Comparison of ENCODE assay signal across 23 mouse cellular contexts in genomic region chr1:177054891-177055290, GRCm38 (mm10).
DNase-seq lines count a peak whose midpoint lies in the region; ATAC-seq and TF ChIP-seq lines count a peak whose summit lies in the region.
"Had no signal": no experiment of that assay in that cellular context is flagged by ENCODE, and none has a peak within 500 bp of the region (broad histone marks: within the 10 kb centered on the region; RNA-seq: fewer than 3 reads in every experiment).

No protein-coding gene starts in this region.

- H3K4me1 ChIP-seq in forebrain, embryonic 15.5 days = peaks cover 18% of the 10 kb centered on the region
- no peaks in the 10 kb centered on the region for H3K4me1 ChIP-seq in forebrain, embryonic 12.5 days
- H3K4me1 ChIP-seq in forebrain, postnatal 0 days (ENCODE audit: insufficient read depth) = peaks cover 2% of the 10 kb centered on the region; the same call in 1 of the 2 replicates
- H3K4me1 ChIP-seq: heart, embryonic 12.5 days; hindbrain, embryonic 10.5 days; hindbrain, embryonic 13.5 days; intestine, embryonic 15.5 days had no signal

- H3K4me3 ChIP-seq in forebrain, embryonic 15.5 days = no peak overlapping the region
- no peak overlapping the region for H3K4me3 ChIP-seq in forebrain, embryonic 12.5 days (replicated peaks)
- H3K4me3 ChIP-seq in forebrain, postnatal 0 days (ENCODE audit: low read depth, low read length) = no peak overlapping the region
- H3K4me3 ChIP-seq: heart, embryonic 12.5 days; heart, embryonic 15.5 days; hindbrain, embryonic 10.5 days; hindbrain, embryonic 13.5 days; intestine, embryonic 15.5 days had no signal

- H3K9ac ChIP-seq in forebrain, embryonic 15.5 days (replicated peaks) = no peak overlapping the region
- no peak overlapping the region for H3K9ac ChIP-seq in forebrain, embryonic 12.5 days
- no peak overlapping the region for H3K9ac ChIP-seq in forebrain, postnatal 0 days
- H3K9ac ChIP-seq: heart, embryonic 12.5 days; heart, embryonic 15.5 days; hindbrain, embryonic 13.5 days; intestine, embryonic 15.5 days had no signal

- DNase-seq in cerebellum, adult 9-10 months = peak; percentile 72
- DNase-seq in cerebellum, adult 11-12 months = no peak
- DNase-seq in brain, adult 2 months (ENCODE audit: low read depth, low spot score) = peak; percentile 82
- peak; percentile 55 for DNase-seq in forebrain, postnatal 0 days
- DNase-seq in left cerebral cortex, postnatal 25 days (ENCODE audit: low spot score in 2 of 2) = no peak
- DNase-seq: adrenal gland, adult 8-10 months; adrenal gland, postnatal 25 days; cerebellum, adult 11 months; cerebellum, adult 8-10 months; cerebellum, postnatal 14 days; gastrocnemius, postnatal 25 days; heart, adult 18-20 months; heart, postnatal 10 days; heart, postnatal 36 days had no signal

- H3K9me3 ChIP-seq in forebrain, embryonic 15.5 days = no peaks in the 10 kb centered on the region
- H3K9me3 ChIP-seq in forebrain, embryonic 12.5 days = no peaks in the 10 kb centered on the region
- no peaks in the 10 kb centered on the region for H3K9me3 ChIP-seq in forebrain, postnatal 0 days (ENCODE audit: low read length)
- H3K9me3 ChIP-seq: heart, embryonic 12.5 days; heart, embryonic 15.5 days; hindbrain, embryonic 10.5 days; hindbrain, embryonic 13.5 days; intestine, embryonic 15.5 days had no signal

- 55% methylated on average over 2 of the region's 2 CpGs for WGBS in forebrain, embryonic 15.5 days
- WGBS in forebrain, embryonic 12.5 days = 67% methylated on average over 2 of the region's 2 CpGs
- WGBS in forebrain, postnatal 0 days = 37% methylated on average over 2 of the region's 2 CpGs

- ATAC-seq in forebrain, embryonic 15.5 days (replicated peaks) = 0 out of 2 replicates have a peak, but pooled peaks have one; percentile 60
- ATAC-seq in forebrain, embryonic 12.5 days (ENCODE audit: low FRiP score) = no peak
- ATAC-seq in forebrain, postnatal 0 days = no peak
- ATAC-seq: activated CD4-positive, CD25-positive, alpha-beta regulatory T cell, adult 4 months; hindbrain, embryonic 16.5 days; intestine, embryonic 15.5 days had no signal

- no peaks in the 10 kb centered on the region for H3K36me3 ChIP-seq in forebrain, embryonic 15.5 days
- H3K36me3 ChIP-seq in forebrain, embryonic 12.5 days (replicated peaks) = peaks cover 3% of the 10 kb centered on the region; the same call in 1 of the 2 replicates
- no peaks in the 10 kb centered on the region; the same call in 1 of the 2 replicates for H3K36me3 ChIP-seq in forebrain, postnatal 0 days (ENCODE audit: insufficient read depth)
- H3K36me3 ChIP-seq: heart, embryonic 12.5 days; heart, embryonic 15.5 days; hindbrain, embryonic 13.5 days; intestine, embryonic 15.5 days had no signal

- H3K27me3 ChIP-seq in forebrain, embryonic 15.5 days = no peaks in the 10 kb centered on the region
- H3K27me3 ChIP-seq in forebrain, embryonic 12.5 days = no peaks in the 10 kb centered on the region
- no peaks in the 10 kb centered on the region for H3K27me3 ChIP-seq in forebrain, postnatal 0 days (ENCODE audit: insufficient read depth, low read length)
- H3K27me3 ChIP-seq: heart, embryonic 12.5 days; heart, embryonic 15.5 days; hindbrain, embryonic 13.5 days; intestine, embryonic 15.5 days had no signal

- no peak for TF ChIP-seq CTCF in forebrain, postnatal 0 days (IDR thresholded peaks at IDR 0.05; ENCODE audit: low read depth)

- peak overlapping the region; percentile 63 for H3K27ac ChIP-seq in forebrain, embryonic 15.5 days (replicated peaks)
- H3K27ac ChIP-seq in forebrain, embryonic 12.5 days = no peak overlapping the region
- no peak overlapping the region for H3K27ac ChIP-seq in forebrain, postnatal 0 days (ENCODE audit: low read depth, low read length)
- H3K27ac ChIP-seq: heart, embryonic 15.5 days; hindbrain, embryonic 10.5 days; hindbrain, embryonic 13.5 days; intestine, embryonic 15.5 days had no signal

- intact Hi-C loops in left cerebral cortex, postnatal 25 days (cut with DNase I) = loop anchor here (10.0 kb wide), 1 partner anchor 130 kb away; no protein-coding TSS in a partner anchor

- no peak overlapping the region for H3K4me2 ChIP-seq in forebrain, embryonic 15.5 days (replicated peaks)
- H3K4me2 ChIP-seq in forebrain, embryonic 12.5 days = no peak overlapping the region
- H3K4me2 ChIP-seq in forebrain, postnatal 0 days (ENCODE audit: low read depth) = no peak overlapping the region
- H3K4me2 ChIP-seq: heart, embryonic 12.5 days; heart, embryonic 15.5 days; hindbrain, embryonic 13.5 days; intestine, embryonic 15.5 days had no signal

Comparison
In these comparisons a context has a peak if more than half of its experiments do, and no peak if none do; other contexts are left out.
1. DNase-seq: peak in cerebellum, adult 9-10 months (single experiment), brain, adult 2 months (single experiment) and forebrain, postnatal 0 days (single experiment); none in cerebellum, adult 11-12 months (single experiment) and left cerebral cortex, postnatal 25 days (0 of 2).